ENCODE assay signal across 13 mouse cellular contexts in the genomic region with DNA sequence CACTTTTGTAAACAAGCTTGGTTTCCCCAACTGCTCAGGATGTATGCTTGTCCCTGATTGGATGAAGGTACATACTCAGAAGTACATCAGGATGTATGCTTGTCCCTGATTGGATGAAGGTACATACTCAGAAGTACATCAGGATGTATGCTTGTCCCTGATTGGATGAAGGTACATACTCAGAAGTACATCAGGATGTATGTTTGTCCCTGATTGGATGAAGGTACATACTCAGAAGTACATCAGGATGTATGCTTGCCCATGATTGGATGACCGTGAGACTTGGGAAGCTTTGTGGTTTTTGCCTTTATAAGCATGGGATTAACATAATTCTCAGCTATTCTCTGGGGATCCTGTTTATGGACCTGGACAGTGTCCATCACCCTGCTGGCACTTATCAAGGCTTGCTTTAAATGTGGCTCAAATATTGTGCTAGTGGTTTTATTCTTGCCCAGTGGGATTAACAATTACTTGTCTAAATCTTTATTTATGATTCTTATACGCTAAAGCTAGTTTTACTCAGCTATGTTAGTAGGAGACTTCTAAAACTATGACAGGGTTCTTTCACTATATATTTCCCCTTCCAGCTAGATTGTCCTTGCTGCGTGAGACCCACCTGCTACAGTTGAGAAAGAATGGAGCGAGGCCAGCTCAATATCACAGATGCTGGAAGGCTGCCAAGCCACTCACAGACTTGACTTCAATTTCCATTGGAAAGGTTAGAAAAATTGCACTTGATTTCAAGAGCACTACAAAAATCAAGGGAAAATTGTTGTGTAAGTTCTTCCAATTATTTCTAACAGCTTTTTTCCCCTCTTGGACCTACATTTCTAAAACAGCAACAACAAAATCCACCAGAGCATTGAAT. TPM values are rescaled to one million over a fixed set of nuclear protein-coding genes. Genes with fewer than 3 reads are reported as not detected.
A peak's percentile ranks its signal among the peaks of the same experiment; 100 is the strongest.
DNase-seq lines count a peak whose midpoint lies in the region; ATAC-seq and TF ChIP-seq lines count a peak whose summit lies in the region.
"Had no signal": no experiment of that assay in that cellular context is flagged by ENCODE, and none has a peak within 500 bp of the region (broad histone marks: within the 10 kb centered on the region; RNA-seq: fewer than 3 reads in every experiment).

No protein-coding gene starts in this region.

- CTCF ChIA-PET in Patski (lab: Charles Lee): interaction anchor here (1.2 to 2.1 kb wide), 4 partner anchors 11 to 71 kb away, joined by 3 to 9 read pairs (median 6); no protein-coding TSS in a partner anchor

- in situ Hi-C loops in Patski (cut with MboI; ENCODE audit: low pct_unique_long_range_greater_than_20kb): no loop called here

- peak; percentile 20 for DNase-seq in adrenal gland, adult 8-10 months
- DNase-seq in adrenal gland, adult 18-20 months (ENCODE audit: low spot score in 2 of 2): no peak
- peak; percentile 46 to 48 for DNase-seq in kidney, postnatal 25 days
- DNase-seq in kidney, adult 8-10 months: no peak
- DNase-seq in Patski (ENCODE audit: low read depth, low spot score): peak; percentile 42
- DNase-seq in cerebellum, postnatal 25 days: peak; percentile 47 to 75
- no peak for DNase-seq in urinary bladder, postnatal 14 days (ENCODE audit: low spot score)
- no peak for DNase-seq in thymus, postnatal 10 days (ENCODE audit: low spot score in 2 of 2)
- DNase-seq: gastrocnemius, postnatal 10 days; liver, embryonic 13.5 days had no signal

- peaks cover 35% of the 10 kb centered on the region for H3K27me3 ChIP-seq in Patski
- H3K27me3 ChIP-seq: intestine, embryonic 15.5 days; liver, embryonic 13.5 days had no signal

- no peak for TF ChIP-seq CTCF in Patski (IDR thresholded peaks at IDR 0.05)

- POLR2A ChIA-PET in Patski (lab: Charles Lee): no interaction called here

- ATAC-seq in Patski: no peak
- ATAC-seq: intestine, embryonic 15.5 days had no signal

RNA-seq across cellular contexts. Expression of gene Mccc1, which starts 3.8 kb away (rescaled TPM):
- total RNA-seq in adrenal gland, adult 8-10 months (2022): 100 to 1,000 TPM in 2 of 4 experiments, 10 to 100 TPM in 2; 86.4 to 114 (median 101) TPM
- total RNA-seq in adrenal gland, adult 18-20 months (2021): 100 to 1,000 TPM; 128 to 133 TPM
- polyA plus RNA-seq in Patski (2021): 68.5 TPM

RNA-seq across cellular contexts. Expression of gene Ccdc144b, which starts 49.1 kb away (rescaled TPM):
- total RNA-seq in adrenal gland, adult 8-10 months (2022): under 1 TPM in 3 of 4 experiments, not detected in 1; 0.08 to 0.12 (median 0.10) TPM
- under 1 TPM; 0.13 to 0.22 TPM for total RNA-seq in adrenal gland, adult 18-20 months (2021)
- polyA plus RNA-seq in Patski (2021): not detected
- total RNA-seq: gastrocnemius, postnatal 10 days had no signal
- polyA plus RNA-seq: intestine, embryonic 15.5 days; liver, embryonic 13.5 days; myocyte; spleen, adult 2 months had no signal

Comparison
In these comparisons a context has a peak if more than half of its experiments do, and no peak if none do; other contexts are left out.
1. DNase-seq: peak in adrenal gland, adult 8-10 months (single experiment), kidney, postnatal 25 days (2 of 2), Patski (single experiment) and cerebellum, postnatal 25 days (2 of 2); none in adrenal gland, adult 18-20 months (0 of 2), kidney, adult 8-10 months (0 of 2), urinary bladder, postnatal 14 days (single experiment) and thymus, postnatal 10 days (0 of 2).